Mouse (Mus musculus): ENCODE results near the gene Thoc5.
A peak's percentile ranks its signal among the peaks of the same experiment; 100 is the strongest.

The Thoc5 gene

DNA sequence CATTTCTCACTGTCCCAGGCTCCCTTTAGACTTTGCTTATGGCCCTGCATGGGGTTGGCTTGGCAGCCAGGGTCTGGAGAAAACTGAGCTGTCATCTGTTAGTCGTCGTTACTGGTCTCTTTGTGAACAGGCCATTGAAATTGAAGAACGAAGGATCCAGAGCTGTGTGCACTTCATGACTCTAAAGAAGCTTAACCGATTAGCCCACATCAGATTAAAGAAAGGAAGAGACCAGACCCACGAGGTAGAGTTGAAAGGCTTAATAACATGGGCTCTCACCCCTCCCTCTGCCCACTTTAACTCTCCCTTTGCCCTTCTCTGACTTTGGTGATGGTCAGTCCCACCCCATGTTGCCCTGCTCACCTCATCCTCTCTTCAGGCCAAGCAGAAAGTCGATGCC lies 6.8 kb downstream of the Thoc5 start:
- no peak for DNase-seq (ENCODE audit: inconsistent age in 2 of 2, low spot score in 1 of 2)

DNA sequence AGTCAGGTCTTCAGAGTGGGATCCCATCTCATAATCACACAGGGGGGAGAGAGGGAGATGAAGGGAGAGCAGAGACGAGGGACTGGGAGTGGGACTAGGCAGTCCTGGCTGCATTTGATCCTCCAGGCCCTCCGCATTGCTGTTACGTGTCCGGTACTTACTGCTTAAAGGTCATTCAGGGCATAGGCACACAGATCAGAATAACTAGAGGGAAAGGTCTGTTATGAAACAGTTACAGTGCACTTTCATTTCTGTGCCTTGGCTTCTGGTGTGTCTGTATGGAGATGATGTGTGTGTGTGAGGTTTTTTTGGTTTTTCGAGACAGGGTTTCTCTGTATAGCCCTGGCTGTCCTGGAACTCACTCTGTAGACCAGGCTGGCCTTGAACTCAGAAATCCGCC lies 11.1 kb downstream of the Thoc5 start:
- no peak for DNase-seq (ENCODE audit: inconsistent age in 2 of 2, low spot score in 1 of 2)

DNA sequence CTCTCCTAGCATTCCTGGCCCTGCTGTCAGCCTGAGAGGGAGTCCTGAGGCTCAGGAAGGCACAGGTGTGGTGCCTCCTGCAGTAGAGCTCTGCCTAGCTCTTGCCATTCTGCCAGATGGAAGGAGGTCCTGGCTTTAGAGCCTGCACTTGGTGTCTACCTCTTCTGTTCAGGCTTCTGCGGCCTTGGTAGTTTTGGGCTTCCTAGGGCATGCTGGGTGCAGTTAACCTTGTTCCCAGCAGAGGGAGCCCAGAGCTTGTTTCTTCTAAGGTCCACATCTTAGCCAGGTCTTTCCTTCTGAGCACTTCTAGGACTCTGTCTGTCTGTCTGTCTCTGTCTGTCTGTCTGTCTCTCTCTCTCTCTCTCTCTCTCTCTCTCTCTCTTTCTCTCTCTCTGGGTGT lies 20.9 kb downstream of the Thoc5 start:
- peak; percentile 51 to 84 for DNase-seq (ENCODE audit: inconsistent age in 2 of 2, low spot score in 1 of 2)

DNA sequence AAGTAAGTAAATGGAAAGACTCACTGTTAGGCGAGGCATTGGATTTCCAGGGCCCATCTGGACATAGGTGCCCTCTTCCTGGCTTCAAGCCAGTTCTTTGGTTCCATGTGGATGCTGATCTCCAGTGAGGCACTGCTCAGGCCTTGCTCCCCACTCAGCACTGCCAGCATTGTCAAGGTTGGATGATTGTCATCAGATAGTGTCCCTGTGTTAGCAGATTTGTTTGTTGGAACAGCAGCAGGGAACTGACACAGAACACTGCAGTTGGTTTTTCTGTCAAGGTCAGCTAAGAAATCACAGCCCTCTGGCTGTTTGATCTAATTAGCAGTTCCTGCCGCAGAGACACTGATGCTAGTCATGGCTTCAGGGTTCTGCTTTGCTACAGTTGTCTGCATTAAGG lies 26.2 kb downstream of the Thoc5 start:
- DNase-seq (ENCODE audit: inconsistent age in 2 of 2, low spot score in 1 of 2): peak; percentile 16 to 81

DNA sequence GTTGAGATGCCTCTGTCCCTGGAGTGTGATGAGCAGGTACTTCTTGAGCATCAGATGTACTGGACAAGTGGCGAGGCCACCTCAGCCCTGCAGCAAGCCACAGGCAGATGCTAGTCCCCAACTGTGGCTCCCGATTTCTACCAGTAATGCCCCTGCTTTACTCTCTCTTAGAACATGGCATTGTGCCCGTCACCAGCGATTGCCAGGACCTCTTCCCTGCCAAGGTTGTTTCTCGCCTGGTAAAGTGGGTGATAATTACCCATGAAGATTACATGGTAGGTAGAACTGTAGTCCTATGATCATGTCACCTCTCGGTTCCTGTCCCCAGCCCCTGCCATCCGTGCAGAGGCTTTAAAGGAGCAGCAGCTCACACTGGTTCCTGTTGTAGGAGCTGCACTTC lies 26.6 kb downstream of the Thoc5 start:
- DNase-seq (ENCODE audit: inconsistent age in 2 of 2, low spot score in 1 of 2): peak in 1 of 2 experiments; percentile 64

GRCm38 (mm10) chr11:4927224-4927623 lies 32.1 kb downstream of the Thoc5 start:
- no peak for DNase-seq (ENCODE audit: inconsistent age in 2 of 2, low spot score in 1 of 2)

DNA sequence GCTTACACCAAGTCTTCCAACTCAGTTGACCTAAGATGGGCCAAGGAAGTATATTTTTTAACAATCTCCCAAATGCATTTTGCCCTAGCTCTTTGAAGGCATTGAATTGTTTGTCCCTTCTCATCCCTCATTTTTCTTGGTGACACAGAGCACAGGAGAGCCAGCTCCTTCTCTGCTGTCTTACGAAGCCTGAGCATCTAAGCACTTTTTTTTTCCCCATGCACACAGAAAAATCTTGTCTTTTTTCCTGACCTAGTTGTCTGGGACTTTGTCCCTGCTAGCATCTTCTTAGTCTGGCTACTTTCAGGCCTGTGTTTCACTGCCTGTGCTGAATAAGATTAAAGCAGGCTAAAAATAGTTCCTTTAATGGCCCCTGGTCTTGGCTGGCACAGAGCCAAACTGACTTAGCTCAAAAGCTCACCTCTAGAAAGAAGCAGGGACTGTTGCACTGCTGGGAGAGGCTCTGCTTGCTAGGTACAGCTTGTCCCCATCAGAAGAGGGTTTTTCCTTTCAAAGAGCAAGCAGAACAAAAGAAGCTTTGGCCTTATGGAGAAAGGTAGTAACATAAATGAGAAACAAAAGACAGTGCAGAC lies 36.0 kb downstream of the Thoc5 start:
- DNase-seq (ENCODE audit: inconsistent age in 2 of 2, low spot score in 1 of 2): peak; percentile 71 to 76

- no peak for DNase-seq (ENCODE audit: inconsistent age in 2 of 2, low spot score in 1 of 2)
Observed at GRCm38 (mm10) chr11:4936243-4936642, 41.1 kb downstream of the Thoc5 start.

- DNase-seq (ENCODE audit: inconsistent age in 2 of 2, low spot score in 1 of 2): peak in 1 of 2 experiments; percentile 45
Observed at GRCm38 (mm10) chr11:4946530-4946929, 51.4 kb downstream of the Thoc5 start.

- DNase-seq (ENCODE audit: inconsistent age in 2 of 2, low spot score in 1 of 2): peak; percentile 59 to 73
Observed at GRCm38 (mm10) chr11:4946947-4947812, 52.1 kb downstream of the Thoc5 start.

GRCm38 (mm10) chr11:4947813-4948174 lies 52.7 kb downstream of the Thoc5 start, which contains the start of gene Nefh:
Gene Nefh (minus strand): TSS chr11:4948064.
- DNase-seq (ENCODE audit: inconsistent age in 2 of 2, low spot score in 1 of 2): peak in 1 of 2 experiments; percentile 14

DNA sequence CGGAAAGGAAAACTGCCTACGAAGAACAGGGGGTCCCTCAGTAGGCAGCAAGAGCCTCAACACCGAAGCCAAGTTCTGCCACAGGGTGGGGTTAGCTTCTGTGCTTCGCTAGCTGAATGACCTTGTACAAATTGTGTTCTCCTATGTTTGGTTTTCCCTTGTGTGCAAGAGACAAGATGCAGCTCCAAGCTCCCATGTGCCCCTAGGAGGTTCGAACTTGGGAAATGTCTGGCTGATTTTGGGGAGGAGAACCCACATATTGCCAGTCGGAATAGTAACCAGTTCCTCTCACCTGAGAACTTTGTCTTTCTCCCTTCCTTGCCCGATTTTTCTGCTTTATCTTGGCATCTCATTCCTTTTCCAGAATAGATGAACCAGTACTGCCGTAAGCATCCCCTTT lies 53.7 kb downstream of the Thoc5 start:
- no peak for DNase-seq (ENCODE audit: inconsistent age in 2 of 2, low spot score in 1 of 2)

GRCm38 (mm10) chr11:4949256-4950044 lies 54.3 kb downstream of the Thoc5 start:
- DNase-seq (ENCODE audit: inconsistent age in 2 of 2, low spot score in 1 of 2): peak; percentile 40 to 78

- DNase-seq (ENCODE audit: inconsistent age in 2 of 2, low spot score in 1 of 2): no peak
Observed at GRCm38 (mm10) chr11:4953401-4953800, 58.3 kb downstream of the Thoc5 start.

GRCm38 (mm10) chr11:4953918-4954317 lies 58.8 kb downstream of the Thoc5 start:
- DNase-seq (ENCODE audit: inconsistent age in 2 of 2, low spot score in 1 of 2): peak in 1 of 2 experiments; percentile 31

DNA sequence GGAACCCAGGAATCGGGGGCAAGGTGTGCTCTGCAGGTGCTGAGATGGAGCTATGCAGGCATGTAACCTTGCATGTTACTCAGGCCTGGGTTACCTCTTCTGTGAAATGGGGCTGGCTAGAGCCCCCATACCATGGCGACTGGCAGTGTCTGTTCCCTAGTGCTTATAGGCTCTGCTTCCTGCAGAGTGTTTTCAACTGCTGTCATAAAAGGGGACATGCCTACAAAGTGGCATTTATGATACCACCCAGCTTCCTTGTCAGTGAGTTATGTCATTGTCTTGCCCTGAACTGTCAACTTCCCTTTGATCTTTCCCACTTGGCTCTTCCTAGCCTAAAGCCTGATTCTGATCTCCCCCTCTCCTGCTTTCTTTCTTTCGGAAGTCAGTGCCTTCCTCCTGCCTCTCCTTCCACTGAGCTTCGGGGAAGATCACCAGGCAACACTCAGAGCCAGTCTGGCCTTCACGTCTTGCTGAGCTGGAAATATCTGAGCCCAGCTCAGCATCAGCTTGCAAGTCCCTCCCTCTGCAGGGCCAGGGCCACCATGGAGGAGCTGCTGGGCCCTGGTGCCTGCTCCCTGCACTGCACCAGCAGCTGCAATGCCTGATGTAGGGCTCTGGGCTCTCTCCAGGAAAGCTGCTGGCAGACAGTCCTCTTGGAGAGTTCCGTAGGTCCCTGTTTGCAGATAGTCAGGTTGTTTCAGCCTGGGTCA lies 68.1 kb downstream of the Thoc5 start:
- peak in 1 of 2 experiments; percentile 64 for DNase-seq (ENCODE audit: inconsistent age in 2 of 2, low spot score in 1 of 2)

DNA sequence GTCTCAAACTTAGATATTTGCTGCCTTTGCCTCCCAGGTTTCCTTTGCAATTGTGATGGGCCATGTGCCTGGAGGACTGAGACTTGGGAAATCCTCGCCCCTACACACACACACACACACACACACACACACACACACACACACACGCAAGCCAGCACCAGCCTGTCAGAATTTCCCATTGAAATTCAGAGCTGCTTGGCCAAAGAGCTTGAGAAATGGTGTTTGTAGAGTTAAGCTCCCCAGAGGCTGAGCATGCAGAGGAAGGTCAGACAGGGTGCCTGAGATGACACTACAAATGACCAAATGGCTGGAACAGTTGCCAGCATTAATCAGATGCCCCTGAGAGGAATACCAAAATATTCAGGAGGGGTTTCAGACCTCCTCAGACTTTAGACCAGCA lies 71.2 kb downstream of the Thoc5 start:
- peak in 1 of 2 experiments; percentile 50 for DNase-seq (ENCODE audit: inconsistent age in 2 of 2, low spot score in 1 of 2)

- peak in 1 of 2 experiments; percentile 37 for DNase-seq (ENCODE audit: inconsistent age in 2 of 2, low spot score in 1 of 2)
Observed at GRCm38 (mm10) chr11:4966888-4967287, 71.8 kb downstream of the Thoc5 start.

- DNase-seq (ENCODE audit: inconsistent age in 2 of 2, low spot score in 1 of 2): no peak
Observed at GRCm38 (mm10) chr11:4967549-4967948, 72.4 kb downstream of the Thoc5 start.

DNA sequence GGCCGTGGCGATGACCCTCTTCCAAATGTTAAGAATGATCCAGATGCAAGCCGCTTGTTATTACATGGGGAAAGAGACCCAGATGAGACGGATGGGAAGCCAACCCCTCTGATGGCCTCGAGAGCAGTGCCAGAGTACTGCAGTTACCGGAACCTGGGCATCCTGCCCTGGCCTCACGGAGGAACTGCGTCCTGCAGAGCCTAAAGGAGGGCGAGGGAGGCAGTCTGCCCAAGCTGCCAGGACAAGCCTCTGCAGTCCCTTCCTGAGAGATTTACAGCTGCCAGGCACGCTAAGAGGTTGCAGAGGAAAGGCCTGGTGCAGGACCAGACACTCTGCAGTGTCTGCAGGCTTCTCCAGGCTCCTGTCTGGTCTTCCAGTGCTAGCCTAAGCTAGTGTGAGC lies 73.3 kb downstream of the Thoc5 start:
- DNase-seq (ENCODE audit: inconsistent age in 2 of 2, low spot score in 1 of 2): peak in 1 of 2 experiments; percentile 53
